Mouse (Mus musculus) limb, embryonic 14.5 days (tissue): ENCODE data around the gene Arhgef39. TPM values are rescaled to one million over a fixed set of nuclear protein-coding genes. Genes with fewer than 3 reads are reported as not detected.

Experiments
- ATAC-seq: fragments of 200-750 bp; cut with Nextera tagmentation; 2 replicates; pipeline ENCODE4 v1.8.0; 2017; ENCODE audit warnings: low read depth, moderate number of reproducible peaks, moderate TSS enrichment; ENCODE audit not compliant: low FRiP score
- DNase-seq: peaks from one replicate; pipeline ENCODE4 v3.0.0-alpha.2; 2015; ENCODE audit warnings: low spot score
- H3K27ac ChIP-seq: fragments of 300-500 bp; sonication (generic); replicated peaks from 2 replicates; pipeline ENCODE4 v1.5.1; 2014; ENCODE audit warnings: low read depth, mild to moderate bottlenecking, low read length, moderate library complexity, mixed read lengths
- H3K27me3 ChIP-seq: fragments of 300-500 bp; sonication (generic); 2 replicates; pipeline ENCODE4 v1.6.1; 2014; ENCODE audit warnings: low read length, mixed read lengths; ENCODE audit not compliant: control insufficient read depth, insufficient read depth
- H3K36me3 ChIP-seq: fragments of 300-500 bp; sonication (generic); 2 replicates; pipeline ENCODE4 v1.6.1; 2014; ENCODE audit warnings: mild to moderate bottlenecking, low read length, moderate library complexity, mixed read lengths; ENCODE audit not compliant: control insufficient read depth, insufficient read depth
- H3K4me1 ChIP-seq: fragments of 300-500 bp; sonication (generic); 2 replicates; pipeline ENCODE4 v1.6.1; 2014; ENCODE audit warnings: antibody characterized with exemption, low read length, mixed read lengths; ENCODE audit not compliant: control insufficient read depth, insufficient read depth
- H3K4me2 ChIP-seq: fragments of 300-500 bp; sonication (generic); replicated peaks from 2 replicates; pipeline ENCODE4 v1.6.1; 2014; ENCODE audit warnings: low read depth, mild to moderate bottlenecking, low read length, moderate library complexity; ENCODE audit not compliant: severe bottlenecking
- H3K4me3 ChIP-seq: fragments of 300-500 bp; sonication (generic); replicated peaks from 2 replicates; pipeline ENCODE4 v1.5.1; 2014; ENCODE audit warnings: low read length
- H3K9ac ChIP-seq: fragments of 300-500 bp; sonication (generic); 2 replicates; pipeline ENCODE4 v1.6.1; 2014; ENCODE audit warnings: mild to moderate bottlenecking, low read depth, low read length, moderate library complexity; ENCODE audit not compliant: severe bottlenecking
- H3K9me3 ChIP-seq: fragments of 300-500 bp; sonication (generic); 2 replicates; pipeline ENCODE4 v1.6.1; 2016; ENCODE audit warnings: low read length; ENCODE audit not compliant: control insufficient read depth
- POLR2A ChIP-seq: fragments of 200-500 bp; IDR thresholded peaks from 2 replicates; pipeline ENCODE4 v1.8.0; 2012; ENCODE audit warnings: inconsistent platforms, mild to moderate bottlenecking, moderate library complexity, borderline replicate concordance; ENCODE audit not compliant: insufficient read depth, insufficient read length; ENCODE audit errors: extremely low read depth
- WGBS: fragments of 180-500 bp; shearing (Covaris S2); extraction: QIAGEN DNeasy Blood & Tissue Kit; methylation state at CpG from one replicate; pipeline ENCODE4 v1.1.7; 2014; 5-methylcytosine and 5-hydroxymethylcytosine counted together
- polyA plus RNA-seq, 2 experiments: library from polyadenylated mRNA; depleted of rRNA in 1 of 2; stranded (reverse) in 1 of 2; unstranded in 1 of 2; fragments of >200 nt; fragmentation: Nextera tagmentation in 1 of 2; extraction: Ambion mirVana in 1 of 2; gene quantifications; 2 replicates each; pipeline versions ENCODE4 v1.2.1 to v1.2.3; 2012 to 2014

The Arhgef39 gene
- polyA plus RNA-seq, 2 experiments: 25.2 to 84.9 TPM

DNA sequence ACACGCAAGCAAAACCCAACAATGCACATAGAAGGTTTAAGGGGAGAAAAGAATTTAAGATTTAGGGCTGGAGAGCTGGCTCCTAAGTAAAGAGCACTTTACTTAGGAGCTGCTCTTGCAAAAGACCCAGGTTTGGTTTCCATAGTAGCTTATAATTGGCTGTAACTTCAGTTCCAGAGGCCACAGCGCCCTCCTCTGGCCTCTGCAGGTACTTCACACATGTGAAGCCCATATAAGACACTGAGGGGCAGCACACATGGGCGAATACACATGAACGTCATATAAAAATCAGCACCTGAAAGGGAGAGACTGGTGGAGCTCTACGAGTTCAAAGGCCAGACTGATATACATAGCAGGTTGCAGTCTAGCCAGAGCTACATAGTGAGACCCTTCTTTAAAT is 28.4 kb upstream of the Arhgef39 start:
- no peak for TF ChIP-seq POLR2A
- no peaks in the 10 kb centered on the region for H3K9me3 ChIP-seq
- DNase-seq: no peak
- ATAC-seq: no peak
- H3K4me3 ChIP-seq: no peak overlapping the region
- H3K9ac ChIP-seq: no peak overlapping the region
- H3K27me3 ChIP-seq: peaks cover 4% of the 10 kb centered on the region; the same call in 1 of the 2 replicates
- no peak overlapping the region for H3K4me2 ChIP-seq
- WGBS: 68% methylated on average over 5 of the region's 5 CpGs
- H3K36me3 ChIP-seq: peaks cover 27% of the 10 kb centered on the region
- peaks cover 4% of the 10 kb centered on the region; the same call in 1 of the 2 replicates for H3K4me1 ChIP-seq
- no peak overlapping the region for H3K27ac ChIP-seq

DNA sequence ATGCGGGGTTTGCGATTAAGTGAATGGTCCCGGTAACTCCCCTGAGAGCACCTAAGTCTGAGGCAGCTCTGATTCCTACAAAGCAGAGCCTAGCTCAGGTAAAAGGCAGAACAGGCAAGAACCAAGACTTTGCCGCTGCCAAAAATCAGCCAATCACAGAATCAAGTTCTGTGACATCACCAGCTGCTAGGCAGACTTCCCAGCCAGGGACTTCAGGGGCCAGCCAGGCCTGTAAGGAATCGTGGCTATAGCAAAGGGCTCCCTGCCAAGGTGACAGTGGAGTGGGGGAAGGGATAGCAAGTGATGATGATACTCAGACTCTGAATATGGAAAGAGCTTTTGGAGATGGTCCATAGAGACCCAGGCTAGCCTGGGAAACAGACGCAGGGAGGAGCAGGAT is 20.5 kb upstream of the Arhgef39 start:
- H3K36me3 ChIP-seq: peaks cover 26% of the 10 kb centered on the region
- H3K9me3 ChIP-seq: no peaks in the 10 kb centered on the region
- H3K27ac ChIP-seq: no peak overlapping the region
- H3K4me2 ChIP-seq: peak overlapping the region; percentile 40; the same call in 1 of the 2 replicates
- H3K4me3 ChIP-seq: peak overlapping the region; percentile 23
- peaks cover 15% of the 10 kb centered on the region for H3K4me1 ChIP-seq
- DNase-seq: peak; percentile 85
- ATAC-seq: 0 out of 2 replicates have a peak, but pooled peaks have one; percentile 16
- H3K9ac ChIP-seq: no peak overlapping the region
- peaks cover 5% of the 10 kb centered on the region; the same call in 1 of the 2 replicates for H3K27me3 ChIP-seq
- TF ChIP-seq POLR2A: no peak
- 10% methylated on average over 6 of the region's 6 CpGs for WGBS

DNA sequence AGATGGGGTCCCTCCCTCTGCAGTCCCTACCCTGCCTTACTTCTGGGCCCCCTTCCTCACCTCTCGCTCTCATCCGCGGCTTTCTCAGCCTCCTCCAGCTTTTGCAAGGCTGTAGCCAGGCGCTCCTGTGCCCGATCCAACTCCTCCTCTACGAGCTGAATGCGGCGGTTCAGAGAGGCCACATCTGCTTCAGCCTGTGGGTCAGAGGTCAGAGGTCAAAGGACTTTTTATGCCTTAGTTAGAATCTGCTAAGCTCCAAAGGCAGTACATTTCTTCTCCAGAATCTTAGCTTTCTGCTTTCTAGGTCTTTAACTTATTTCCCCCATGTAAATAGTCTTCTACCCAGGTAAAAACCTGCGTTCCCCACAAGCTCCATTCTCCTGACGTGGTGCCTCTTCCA is 20.1 kb upstream of the Arhgef39 start:
- peaks cover 5% of the 10 kb centered on the region; the same call in 1 of the 2 replicates for H3K27me3 ChIP-seq
- no peak overlapping the region for H3K27ac ChIP-seq
- 19% methylated on average over 10 of the region's 10 CpGs for WGBS
- H3K4me1 ChIP-seq: peaks cover 15% of the 10 kb centered on the region
- no peak overlapping the region for H3K9ac ChIP-seq
- H3K9me3 ChIP-seq: no peaks in the 10 kb centered on the region
- peak overlapping the region; percentile 40; the same call in 1 of the 2 replicates for H3K4me2 ChIP-seq
- H3K4me3 ChIP-seq: peak overlapping the region; percentile 23
- ATAC-seq (no peak), DNase-seq (no peak)
- H3K36me3 ChIP-seq: peaks cover 26% of the 10 kb centered on the region
- TF ChIP-seq POLR2A: no peak

DNA sequence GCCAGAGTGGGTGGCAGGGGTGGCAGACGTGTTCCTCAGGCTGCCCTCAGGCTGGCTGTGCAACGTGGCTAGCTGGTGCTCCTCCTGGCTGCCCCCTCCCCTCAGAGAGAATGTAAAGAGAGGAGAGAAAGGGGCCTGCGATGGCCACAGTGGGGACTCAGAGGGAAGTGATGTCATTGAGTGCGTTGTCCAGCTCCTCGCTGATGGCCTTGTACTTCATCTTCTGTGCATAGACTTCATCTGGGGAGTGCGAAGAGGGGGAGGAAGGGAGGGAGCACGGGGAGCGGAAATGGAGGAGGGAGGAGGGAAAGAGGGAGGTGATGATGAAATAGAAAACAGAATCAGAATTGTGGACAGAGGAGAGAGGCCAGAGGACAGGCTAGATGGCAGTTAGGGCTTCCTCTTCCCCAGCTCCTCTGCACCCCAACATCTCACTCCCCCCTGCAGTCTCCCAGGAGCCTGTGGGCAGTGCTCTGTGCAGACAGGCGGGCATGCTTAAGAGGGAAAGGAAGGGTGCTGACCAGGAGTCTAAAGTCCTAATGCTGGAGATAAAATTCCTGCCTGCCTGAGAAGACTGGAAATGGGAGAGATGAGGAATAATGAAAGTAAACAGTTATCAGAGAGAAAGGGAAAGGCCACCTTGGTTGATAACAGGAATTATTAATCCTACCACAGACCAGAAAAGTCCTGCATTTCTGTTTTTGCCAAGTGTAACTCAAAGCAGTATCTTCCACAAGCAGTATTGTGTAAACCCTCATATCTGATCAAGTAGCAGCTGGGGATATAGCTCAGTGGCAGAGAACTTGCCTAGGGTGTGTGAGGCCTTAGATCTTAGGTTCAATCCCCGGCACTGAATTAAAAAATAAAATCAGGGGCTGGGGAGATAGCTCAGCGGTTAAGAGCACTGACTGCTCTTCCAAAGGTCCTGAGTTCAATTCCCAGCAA is 16.5 kb upstream of the Arhgef39 start:
- H3K9me3 ChIP-seq: no peaks in the 10 kb centered on the region
- no peaks in the 10 kb centered on the region for H3K27me3 ChIP-seq
- DNase-seq (no peak), ATAC-seq (no peak)
- H3K36me3 ChIP-seq: peaks cover 26% of the 10 kb centered on the region
- no peak overlapping the region for H3K27ac ChIP-seq
- TF ChIP-seq POLR2A: no peak
- no peak overlapping the region for H3K4me3 ChIP-seq
- H3K9ac ChIP-seq: no peak overlapping the region
- H3K4me2 ChIP-seq: no peak overlapping the region
- 72% methylated on average over 11 of the region's 11 CpGs for WGBS
- H3K4me1 ChIP-seq: peaks cover 8% of the 10 kb centered on the region

GRCm38 (mm10) chr4:43513791-43514190 is 14.3 kb upstream of the Arhgef39 start:
- H3K4me2 ChIP-seq: no peak overlapping the region
- WGBS: 57% methylated on average over 4 of the region's 4 CpGs
- no peaks in the 10 kb centered on the region for H3K27me3 ChIP-seq
- DNase-seq (no peak), ATAC-seq (no peak)
- peaks cover 7% of the 10 kb centered on the region for H3K4me1 ChIP-seq
- H3K9me3 ChIP-seq: no peaks in the 10 kb centered on the region
- H3K4me3 ChIP-seq: no peak overlapping the region
- H3K27ac ChIP-seq: no peak overlapping the region
- no peak overlapping the region for H3K9ac ChIP-seq
- H3K36me3 ChIP-seq: peaks cover 18% of the 10 kb centered on the region
- no peak for TF ChIP-seq POLR2A
